Mouse (Mus musculus) thymus, postnatal 36 days (tissue): ENCODE measurements around the gene Mthfd1l.
"Not testable (repeated sequence)": the region's sequence is repeated elsewhere in the genome, so short reads cannot be mapped to it uniquely, and the experiment has no call there.

Source experiments
- DNase-seq, 2 experiments: peaks; one replicate each; pipeline ENCODE4 v3.0.0; 2022; ENCODE audit warnings: mixed read lengths in 2 of 2

The Mthfd1l gene

GRCm38 (mm10) chr10:4123280-4123945, 150.5 kb downstream of the Mthfd1l start:
- DNase-seq: not testable (repeated sequence)

- DNase-seq: no peak
Observed at GRCm38 (mm10) chr10:4124148-4124547, 151.2 kb downstream of the Mthfd1l start.

- no peak for DNase-seq
Observed at GRCm38 (mm10) chr10:4125232-4125631, 152.3 kb downstream of the Mthfd1l start.

- no peak for DNase-seq
Observed at GRCm38 (mm10) chr10:4126335-4127012, 153.6 kb downstream of the Mthfd1l start.

- DNase-seq: no peak
Observed at GRCm38 (mm10) chr10:4128411-4128810, 155.5 kb downstream of the Mthfd1l start.

GRCm38 (mm10) chr10:4128915-4129314, 156.0 kb downstream of the Mthfd1l start:
- no peak for DNase-seq

GRCm38 (mm10) chr10:4129461-4129860, 156.5 kb downstream of the Mthfd1l start:
- DNase-seq: no peak

- DNase-seq: no peak
Observed at GRCm38 (mm10) chr10:4130034-4130607, 157.2 kb downstream of the Mthfd1l start.

- no peak for DNase-seq
Observed at GRCm38 (mm10) chr10:4132735-4133134, 159.8 kb downstream of the Mthfd1l start.

- no peak for DNase-seq
Observed at GRCm38 (mm10) chr10:4135100-4135764, 162.3 kb downstream of the Mthfd1l start.

- no peak for DNase-seq
Observed at GRCm38 (mm10) chr10:4139531-4139930, 166.6 kb downstream of the Mthfd1l start.

GRCm38 (mm10) chr10:4141689-4142088, 168.8 kb downstream of the Mthfd1l start:
- no peak for DNase-seq

- DNase-seq: no peak
Observed at GRCm38 (mm10) chr10:4142816-4143215, 169.9 kb downstream of the Mthfd1l start.

- DNase-seq: no peak
Observed at GRCm38 (mm10) chr10:4143381-4143780, 170.5 kb downstream of the Mthfd1l start.

GRCm38 (mm10) chr10:4145080-4145807, 172.3 kb downstream of the Mthfd1l start:
- DNase-seq: no peak

- DNase-seq: no peak
Observed at GRCm38 (mm10) chr10:4146947-4147346, 174.0 kb downstream of the Mthfd1l start.

GRCm38 (mm10) chr10:4151159-4151558, 178.2 kb downstream of the Mthfd1l start:
- DNase-seq: no peak

- no peak for DNase-seq
Observed at GRCm38 (mm10) chr10:4151862-4152776, 179.2 kb downstream of the Mthfd1l start.

- DNase-seq: no peak
Observed at GRCm38 (mm10) chr10:4153031-4153430, 180.1 kb downstream of the Mthfd1l start.

GRCm38 (mm10) chr10:4154035-4154434, 181.1 kb downstream of the Mthfd1l start:
- DNase-seq: no peak

GRCm38 (mm10) chr10:4155521-4155920, 182.6 kb downstream of the Mthfd1l start:
- no peak for DNase-seq

GRCm38 (mm10) chr10:4158533-4158932, 185.6 kb downstream of the Mthfd1l start:
- no peak for DNase-seq
